Mouse (Mus musculus) embryonic facial prominence, embryonic 12.5 days (tissue): Measurements from ENCODE around the gene Snf8. TPM values are rescaled to one million over a fixed set of nuclear protein-coding genes. Genes with fewer than 3 reads are reported as not detected.
A peak's percentile ranks its signal among the peaks of the same experiment; 100 is the strongest.

Source experiments
- ATAC-seq: fragments of 200-750 bp; cut with Nextera tagmentation; 2 replicates; pipeline ENCODE4 v1.8.0; 2017; ENCODE audit not compliant: insufficient number of reproducible peaks, insufficient read depth, low FRiP score, low TSS enrichment
- H3K27ac ChIP-seq: fragments of 300-500 bp; sonication (generic); 2 replicates; pipeline ENCODE4 v1.5.1; 2016; ENCODE audit warnings: mild to moderate bottlenecking
- H3K27me3 ChIP-seq: fragments of 300-500 bp; sonication (generic); 2 replicates; pipeline ENCODE4 v1.6.1; 2016; ENCODE audit warnings: mild to moderate bottlenecking, moderate library complexity
- H3K36me3 ChIP-seq: fragments of 300-500 bp; sonication (generic); 2 replicates; pipeline ENCODE4 v1.6.1; 2016; ENCODE audit warnings: mild to moderate bottlenecking
- H3K4me1 ChIP-seq: fragments of 300-500 bp; sonication (generic); 2 replicates; pipeline ENCODE4 v1.6.1; 2016
- H3K4me2 ChIP-seq: fragments of 300-500 bp; sonication (generic); replicated peaks from 2 replicates; pipeline ENCODE4 v1.6.1; 2016; ENCODE audit warnings: mild to moderate bottlenecking, moderate library complexity
- H3K4me3 ChIP-seq: fragments of 300-500 bp; sonication (generic); 2 replicates; pipeline ENCODE4 v1.5.1; 2016; ENCODE audit warnings: mild to moderate bottlenecking
- H3K9ac ChIP-seq: fragments of 300-500 bp; sonication (generic); 2 replicates; pipeline ENCODE4 v1.6.1; 2016; ENCODE audit warnings: mild to moderate bottlenecking, moderate library complexity
- H3K9me3 ChIP-seq: fragments of 300-500 bp; sonication (generic); 2 replicates; pipeline ENCODE4 v1.6.1; 2016; ENCODE audit warnings: mild to moderate bottlenecking, moderate library complexity
- WGBS: fragments of 180-500 bp; shearing (Covaris S2); methylation state at CpG from one replicate; pipeline ENCODE4 v1.1.7; 2016; 5-methylcytosine and 5-hydroxymethylcytosine counted together
- polyA plus RNA-seq: library from polyadenylated mRNA; unstranded; fragments of >200 nt; fragmentation: Nextera tagmentation; extraction: Ambion mirVana; gene quantifications from 2 replicates; pipeline ENCODE4 v1.2.1, GENCODE M21; 2016

Snf8 gene
- polyA plus RNA-seq, 1 experiment from 2014 or later: 106 TPM

DNA sequence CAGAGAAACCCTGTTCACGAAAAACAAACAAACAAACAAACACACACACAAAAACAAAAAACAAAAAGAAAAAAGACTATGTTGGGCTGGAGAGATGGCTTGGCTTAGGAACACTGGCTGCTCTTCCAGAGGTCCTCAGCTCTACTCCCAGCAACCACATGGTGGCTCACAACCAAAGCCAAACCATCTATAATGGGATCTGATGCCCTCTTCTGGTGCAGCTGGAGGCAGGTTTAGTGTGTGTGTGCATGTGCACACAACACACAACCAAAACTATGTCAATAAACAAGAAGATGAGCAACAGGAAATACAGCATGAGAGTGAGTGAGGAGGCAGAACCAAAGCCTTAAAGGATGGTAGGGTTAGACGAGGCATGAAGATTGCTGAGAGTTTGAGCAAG, 3.0 kb upstream of the Snf8 start:
- Histone ChIP-seq H3K9me3 (no peaks in the 10 kb centered on the region), H3K27ac (no peak overlapping the region), H3K27me3 (peaks cover 3% of the 10 kb centered on the region; the same call in 1 of the 2 replicates), H3K4me1 (peaks cover 10% of the 10 kb centered on the region; the same call in 1 of the 2 replicates), H3K36me3 (no peaks in the 10 kb centered on the region; the same call in 1 of the 2 replicates), H3K9ac (no peak overlapping the region), H3K4me2 (no peak overlapping the region), H3K4me3 (no peak overlapping the region)
- no peak for ATAC-seq
- WGBS: 65% methylated on average over 2 of the region's 2 CpGs

DNA sequence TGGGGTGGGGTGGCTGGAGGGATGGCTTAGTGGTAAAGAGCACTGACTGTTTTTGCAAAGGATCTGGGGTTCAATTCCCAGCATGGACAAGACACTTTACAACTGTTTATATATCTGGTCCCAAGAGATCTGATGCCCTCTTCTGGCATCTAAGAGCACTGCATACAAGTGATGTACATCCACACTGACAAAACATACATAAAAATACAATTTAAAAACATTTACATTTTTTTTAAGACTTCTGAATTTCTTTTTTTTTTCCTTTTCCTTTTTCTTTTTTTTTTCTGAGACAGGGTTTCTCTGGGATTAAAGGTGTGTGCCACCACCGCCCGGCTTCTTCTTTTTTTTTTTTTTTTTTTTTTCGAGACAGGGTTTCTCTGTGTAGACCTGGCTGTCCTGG, 1.4 kb upstream of the Snf8 start:
- 94% methylated on average over 2 of the region's 3 CpGs for WGBS
- Histone ChIP-seq H3K4me1 (peaks cover 10% of the 10 kb centered on the region; the same call in 1 of the 2 replicates), H3K9ac (no peak overlapping the region), H3K27ac (no peak overlapping the region), H3K27me3 (peaks cover 3% of the 10 kb centered on the region; the same call in 1 of the 2 replicates), H3K9me3 (no peaks in the 10 kb centered on the region), H3K36me3 (peaks cover 4% of the 10 kb centered on the region; the same call in 1 of the 2 replicates), H3K4me3 (no peak overlapping the region), H3K4me2 (no peak overlapping the region)
- no peak for ATAC-seq

DNA sequence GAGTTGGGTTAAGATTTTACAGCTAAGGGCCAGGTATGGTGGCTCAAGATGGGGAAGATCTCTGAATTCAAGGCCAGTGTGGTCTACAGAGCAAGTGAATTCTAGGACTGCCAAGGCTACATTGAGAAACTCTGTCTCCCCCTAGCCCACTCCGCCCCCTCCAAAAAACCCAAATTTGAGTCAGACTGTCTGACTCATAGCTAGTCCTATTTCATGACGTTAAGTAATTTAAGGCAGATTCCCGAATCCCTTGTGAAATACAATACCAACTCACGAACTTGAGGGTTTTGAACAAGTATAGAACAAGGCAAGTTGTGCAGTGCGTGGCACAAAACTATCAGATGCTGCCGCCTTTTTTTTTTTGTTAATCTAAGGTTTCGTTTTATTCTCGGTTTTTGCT, 569 bp upstream of the Snf8 start:
- Histone ChIP-seq H3K4me3 (peak overlapping the region; percentile 87), H3K27ac (no peak overlapping the region), H3K9me3 (no peaks in the 10 kb centered on the region), H3K36me3 (peaks cover 7% of the 10 kb centered on the region), H3K4me1 (peaks cover 10% of the 10 kb centered on the region; the same call in 1 of the 2 replicates), H3K27me3 (peaks cover under 1% of the 10 kb centered on the region; the same call in 1 of the 2 replicates), H3K4me2 (peak overlapping the region; percentile 97), H3K9ac (no peak overlapping the region)
- ATAC-seq: no peak
- 47% methylated on average over 8 of the region's 8 CpGs for WGBS

DNA sequence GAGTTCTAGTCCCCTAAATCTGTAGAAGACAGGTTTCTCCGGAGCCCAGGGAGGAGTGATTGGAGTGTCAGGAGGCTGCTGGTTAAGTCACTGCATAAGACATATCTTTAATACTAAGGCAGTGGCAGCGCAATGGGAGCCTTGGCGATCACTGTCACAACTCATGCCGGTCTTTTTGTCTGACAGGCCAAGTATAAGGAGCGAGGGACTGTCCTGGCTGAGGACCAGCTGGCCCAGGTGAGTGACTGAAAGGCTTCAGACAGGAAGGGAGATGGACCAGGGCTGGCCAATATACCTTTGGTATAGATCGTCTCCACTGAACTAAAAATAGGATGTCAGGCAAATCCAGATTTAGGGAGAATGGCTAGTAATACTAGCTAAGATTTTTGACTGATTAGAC, 448 bp downstream of the Snf8 start:
- Histone ChIP-seq H3K27me3 (no peaks in the 10 kb centered on the region), H3K4me2 (peak overlapping the region; percentile 97), H3K9me3 (no peaks in the 10 kb centered on the region), H3K4me3 (peak overlapping the region; percentile 87), H3K9ac (peak overlapping the region; percentile 70), H3K27ac (0 out of 2 replicates have a peak overlapping the region, but pooled peaks have one; percentile 64), H3K4me1 (peaks cover 10% of the 10 kb centered on the region; the same call in 1 of the 2 replicates), H3K36me3 (peaks cover 11% of the 10 kb centered on the region)
- ATAC-seq: no peak
- WGBS: 10% methylated on average over 6 of the region's 6 CpGs

DNA sequence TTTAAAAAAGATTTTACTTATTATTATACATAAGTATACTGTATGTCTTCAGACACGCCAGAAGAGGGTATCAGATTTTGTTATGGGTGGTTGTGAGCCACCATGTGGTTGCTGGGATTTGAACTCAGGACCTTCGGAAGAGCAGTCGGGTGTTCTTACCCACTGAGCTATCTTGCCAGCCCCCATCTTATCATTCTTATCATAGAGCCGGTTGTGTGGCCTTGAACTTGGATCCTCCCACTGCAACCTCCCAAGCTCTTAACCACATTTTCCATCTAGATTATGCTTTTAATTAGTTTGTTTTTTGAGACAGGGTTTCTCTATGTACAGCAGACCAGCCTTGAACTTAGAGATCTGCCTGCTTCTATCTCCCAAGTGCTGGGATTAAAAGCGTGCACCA, 2.8 kb downstream of the Snf8 start:
- no peak for ATAC-seq
- 89% methylated on average over 5 of the region's 5 CpGs for WGBS

GRCm38 (mm10) chr11:96038560-96038959, 3.9 kb downstream of the Snf8 start:
- H3K27me3 ChIP-seq: no peaks in the 10 kb centered on the region
- H3K36me3 ChIP-seq: peaks cover 16% of the 10 kb centered on the region
- no peak overlapping the region for H3K27ac ChIP-seq
- H3K4me1 ChIP-seq: peaks cover 10% of the 10 kb centered on the region; the same call in 1 of the 2 replicates
- ATAC-seq: no peak
- H3K4me3 ChIP-seq: no peak overlapping the region
- H3K4me2 ChIP-seq: no peak overlapping the region
- 93% methylated on average over 1 of the region's 1 CpGs for WGBS
- H3K9ac ChIP-seq: no peak overlapping the region
- H3K9me3 ChIP-seq: no peaks in the 10 kb centered on the region

More for the DNA sequence above, 2.8 kb downstream of the Snf8 start:
- Histone ChIP-seq H3K4me3 (no peak overlapping the region), H3K27me3 (no peaks in the 10 kb centered on the region), H3K36me3 (peaks cover 11% of the 10 kb centered on the region), H3K27ac (no peak overlapping the region), H3K4me2 (no peak overlapping the region), H3K9me3 (no peaks in the 10 kb centered on the region), H3K9ac (no peak overlapping the region), H3K4me1 (peaks cover 10% of the 10 kb centered on the region; the same call in 1 of the 2 replicates)

- Histone ChIP-seq H3K36me3 (peaks cover 41% of the 10 kb centered on the region), H3K9me3 (no peaks in the 10 kb centered on the region)
These were observed 10.3 kb downstream of the Snf8 start for GRCm38 (mm10) chr11:96044803-96045567.

GRCm38 (mm10) chr11:96046028-96046427, 11.3 kb downstream of the Snf8 start:
- H3K9ac ChIP-seq: no peak overlapping the region
- no peaks in the 10 kb centered on the region for H3K9me3 ChIP-seq
- no peak overlapping the region for H3K27ac ChIP-seq
- no peak overlapping the region for H3K4me3 ChIP-seq
- no peak for ATAC-seq
- 77% methylated on average over 8 of the region's 8 CpGs for WGBS
- H3K4me1 ChIP-seq: no peaks in the 10 kb centered on the region
- no peak overlapping the region for H3K4me2 ChIP-seq
- H3K27me3 ChIP-seq: no peaks in the 10 kb centered on the region
- H3K36me3 ChIP-seq: peaks cover 50% of the 10 kb centered on the region

More at GRCm38 (mm10) chr11:96044803-96045567, 10.3 kb downstream of the Snf8 start:
- WGBS: 87% methylated on average over 11 of the region's 11 CpGs
- Histone ChIP-seq H3K4me3 (no peak overlapping the region), H3K9ac (no peak overlapping the region), H3K4me1 (no peaks in the 10 kb centered on the region), H3K4me2 (no peak overlapping the region), H3K27ac (no peak overlapping the region), H3K27me3 (no peaks in the 10 kb centered on the region)
- ATAC-seq: no peak

GRCm38 (mm10) chr11:96046793-96047192, 12.1 kb downstream of the Snf8 start:
- H3K9me3 ChIP-seq: no peaks in the 10 kb centered on the region
- H3K4me3 ChIP-seq: no peak overlapping the region
- no peak for ATAC-seq
- no peak overlapping the region for H3K4me2 ChIP-seq
- WGBS: 85% methylated on average over 2 of the region's 2 CpGs
- H3K27me3 ChIP-seq: no peaks in the 10 kb centered on the region
- no peaks in the 10 kb centered on the region for H3K4me1 ChIP-seq
- H3K36me3 ChIP-seq: peaks cover 58% of the 10 kb centered on the region
- no peak overlapping the region for H3K27ac ChIP-seq
- no peak overlapping the region for H3K9ac ChIP-seq

DNA sequence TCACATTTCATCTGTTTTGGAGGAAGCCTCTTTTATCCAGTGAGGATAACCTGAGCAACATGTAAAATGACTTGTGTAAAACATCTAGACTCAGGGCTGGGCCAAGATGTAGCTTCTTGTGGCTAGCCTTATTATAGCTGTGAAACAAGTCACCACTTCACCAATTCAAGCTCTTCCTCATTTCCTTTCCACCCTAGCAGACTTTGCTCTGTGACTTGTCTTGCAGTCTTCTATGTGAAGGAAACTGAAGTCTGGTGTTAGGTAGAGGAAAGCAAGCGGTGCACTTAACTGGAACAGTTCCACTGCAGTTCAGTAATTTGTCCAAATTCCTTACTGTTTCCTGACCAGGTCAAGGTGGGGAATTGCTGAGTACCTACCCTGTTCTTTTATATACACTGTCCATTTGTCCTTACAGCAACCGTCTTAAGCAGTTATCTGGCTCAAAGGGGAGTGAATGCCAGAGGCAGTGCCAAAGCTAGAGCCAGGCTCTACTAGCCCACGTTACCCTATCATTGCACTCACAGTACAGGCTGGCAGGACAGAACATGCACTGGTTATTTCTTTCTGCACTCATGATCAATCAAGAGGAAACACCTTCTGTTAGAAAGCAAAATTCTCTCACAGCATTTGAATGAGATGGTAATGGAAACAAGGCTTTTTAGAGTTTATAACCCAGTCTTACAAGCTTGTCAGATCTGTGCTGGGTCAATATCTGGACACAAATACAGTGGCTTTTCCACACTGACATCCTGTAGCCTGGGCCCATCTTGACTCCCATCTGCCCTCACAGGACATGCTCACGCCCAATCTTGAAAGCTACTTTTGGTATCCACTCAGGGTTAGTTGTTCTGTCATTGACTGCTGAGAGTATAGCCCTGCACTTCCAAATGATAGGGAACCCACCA, 13.0 kb downstream of the Snf8 start:
- no peak for ATAC-seq
- 86% methylated on average over 4 of the region's 4 CpGs for WGBS
- H3K27me3 ChIP-seq: no peaks in the 10 kb centered on the region
- H3K4me3 ChIP-seq: no peak overlapping the region
- H3K27ac ChIP-seq: no peak overlapping the region
- no peak overlapping the region for H3K4me2 ChIP-seq
- no peak overlapping the region for H3K9ac ChIP-seq
- H3K4me1 ChIP-seq: no peaks in the 10 kb centered on the region
- H3K9me3 ChIP-seq: no peaks in the 10 kb centered on the region
- peaks cover 66% of the 10 kb centered on the region for H3K36me3 ChIP-seq

DNA sequence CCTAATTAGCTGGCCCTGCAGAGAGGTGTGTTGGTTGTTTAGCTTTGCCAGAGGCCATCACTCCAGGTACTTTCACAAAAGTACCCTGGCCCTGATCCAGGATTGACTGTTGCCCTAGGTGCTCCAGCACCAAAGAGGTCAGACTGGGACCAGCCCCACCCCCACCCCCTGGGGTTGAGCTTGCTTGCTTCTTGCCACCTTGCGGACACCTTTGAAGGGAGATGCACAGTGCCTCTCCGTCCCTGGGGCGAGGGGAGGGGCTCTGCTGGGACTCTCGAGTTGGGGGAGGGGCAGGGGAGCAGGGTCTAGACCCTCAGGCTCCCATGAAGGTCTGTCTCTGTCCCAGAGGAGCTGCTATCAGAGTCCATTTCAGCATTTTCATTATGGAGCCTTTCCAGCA, 15.3 kb downstream of the Snf8 start:
- ATAC-seq: no peak
- peaks cover 79% of the 10 kb centered on the region for H3K36me3 ChIP-seq
- no peak overlapping the region for H3K9ac ChIP-seq
- no peak overlapping the region for H3K4me2 ChIP-seq
- no peaks in the 10 kb centered on the region for H3K4me1 ChIP-seq
- WGBS: 77% methylated on average over 4 of the region's 4 CpGs
- no peaks in the 10 kb centered on the region for H3K9me3 ChIP-seq
- no peak overlapping the region for H3K4me3 ChIP-seq
- no peaks in the 10 kb centered on the region for H3K27me3 ChIP-seq
- H3K27ac ChIP-seq: no peak overlapping the region
